Mouse (Mus musculus): Measurements from ENCODE around the gene Msantd3. TPM values are rescaled to one million over a fixed set of nuclear protein-coding genes. Genes with fewer than 3 reads are reported as not detected.
A peak's percentile ranks its signal among the peaks of the same experiment; 100 is the strongest.

Gene Msantd3
- polyA plus RNA-seq, 1 experiment, result 4.6 TPM

GRCm38 (mm10) chr4:48554132-48554531 is 14.4 kb downstream of the Msantd3 start:
- TF ChIP-seq CTCF (conservative IDR thresholded peaks at IDR 0.05; ENCODE audit: insufficient read depth, insufficient read length, low read depth, low read length) (no peak), POLR2A (IDR thresholded peaks at IDR 0.05; ENCODE audit: low read depth, low read length) (no peak)
- H3K36me3 ChIP-seq (ENCODE audit: control insufficient read depth, insufficient read depth, low read length), result no peaks in the 10 kb centered on the region
- 71% methylated on average over 7 of the region's 7 CpGs for WGBS
- H3K27ac ChIP-seq (ENCODE audit: insufficient read depth, low read depth, low read length), result no peak overlapping the region
- no peaks in the 10 kb centered on the region for H3K4me1 ChIP-seq (ENCODE audit: control insufficient read depth, insufficient read depth, low read length)
- DNase-seq, result no peak
- H3K4me3 ChIP-seq (ENCODE audit: insufficient read depth, low read depth, low read length), result no peak overlapping the region
- no peaks in the 10 kb centered on the region for H3K27me3 ChIP-seq (replicated peaks; ENCODE audit: control insufficient read depth, insufficient read depth, low read length)

DNA sequence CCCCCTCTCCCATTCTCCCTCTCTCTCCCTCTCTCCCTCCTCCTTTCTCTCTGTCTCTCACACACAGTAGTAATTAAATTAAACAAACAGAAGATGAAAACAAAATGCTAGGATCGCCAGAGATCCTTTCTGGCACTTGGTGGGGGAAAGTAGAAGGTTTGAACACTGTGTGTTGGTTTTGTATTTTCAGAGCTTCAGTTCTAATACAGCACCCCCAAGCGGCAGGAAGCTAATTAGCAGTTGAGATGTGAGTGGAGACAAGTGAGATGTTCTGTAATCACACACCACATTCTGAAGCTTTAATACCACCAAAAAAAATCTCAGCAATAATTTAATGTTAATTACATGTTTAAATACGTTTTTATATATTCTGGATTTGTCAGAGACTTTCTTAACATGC is 16.0 kb downstream of the Msantd3 start:
- no peaks in the 10 kb centered on the region for H3K36me3 ChIP-seq (ENCODE audit: control insufficient read depth, insufficient read depth, low read length)

DNA sequence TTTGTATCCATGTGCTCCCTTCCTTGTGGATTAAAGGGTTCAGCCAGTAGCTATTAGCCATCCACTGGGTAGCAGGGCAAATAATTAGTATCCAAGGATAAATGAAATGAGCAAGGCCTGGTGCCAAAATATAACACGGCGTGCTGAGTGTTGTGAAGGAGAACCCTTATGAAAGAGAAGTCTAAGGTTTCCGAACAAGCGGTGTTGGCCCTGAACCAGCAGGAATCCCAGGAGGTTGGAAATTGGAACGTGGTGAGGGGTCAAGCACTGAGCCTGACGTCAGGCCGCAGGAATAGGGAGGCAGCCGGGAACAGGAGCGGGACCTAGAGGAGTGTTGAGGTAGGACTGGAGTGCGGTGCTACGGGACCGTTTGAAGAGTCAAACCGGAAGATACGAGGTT is 19.9 kb downstream of the Msantd3 start:
- no peaks in the 10 kb centered on the region for H3K36me3 ChIP-seq (ENCODE audit: control insufficient read depth, insufficient read depth, low read length)
- 75% methylated on average over 14 of the region's 14 CpGs for WGBS
- no peaks in the 10 kb centered on the region for H3K4me1 ChIP-seq (ENCODE audit: control insufficient read depth, insufficient read depth, low read length)
- no peak overlapping the region for H3K27ac ChIP-seq (ENCODE audit: insufficient read depth, low read depth, low read length)
- no peak overlapping the region for H3K4me3 ChIP-seq (ENCODE audit: insufficient read depth, low read depth, low read length)
- H3K27me3 ChIP-seq (replicated peaks; ENCODE audit: control insufficient read depth, insufficient read depth, low read length), result no peaks in the 10 kb centered on the region
- no peak for DNase-seq
- TF ChIP-seq POLR2A (IDR thresholded peaks at IDR 0.05; ENCODE audit: low read depth, low read length), result no peak
- no peak for TF ChIP-seq CTCF (conservative IDR thresholded peaks at IDR 0.05; ENCODE audit: insufficient read depth, insufficient read length, low read depth, low read length)

More for the DNA sequence above, 16.0 kb downstream of the Msantd3 start:
- no peaks in the 10 kb centered on the region for H3K4me1 ChIP-seq (ENCODE audit: control insufficient read depth, insufficient read depth, low read length)
- DNase-seq, result peak; percentile 54
- H3K27me3 ChIP-seq (replicated peaks; ENCODE audit: control insufficient read depth, insufficient read depth, low read length), result no peaks in the 10 kb centered on the region
- TF ChIP-seq CTCF (conservative IDR thresholded peaks at IDR 0.05; ENCODE audit: insufficient read depth, insufficient read length, low read depth, low read length) (0 out of 2 replicates have a peak, but pooled peaks have one; percentile 7), POLR2A (IDR thresholded peaks at IDR 0.05; ENCODE audit: low read depth, low read length) (no peak)
- no peak overlapping the region for H3K4me3 ChIP-seq (ENCODE audit: insufficient read depth, low read depth, low read length)
- H3K27ac ChIP-seq (ENCODE audit: insufficient read depth, low read depth, low read length), result no peak overlapping the region
- 22% methylated on average over 3 of the region's 3 CpGs for WGBS

DNA sequence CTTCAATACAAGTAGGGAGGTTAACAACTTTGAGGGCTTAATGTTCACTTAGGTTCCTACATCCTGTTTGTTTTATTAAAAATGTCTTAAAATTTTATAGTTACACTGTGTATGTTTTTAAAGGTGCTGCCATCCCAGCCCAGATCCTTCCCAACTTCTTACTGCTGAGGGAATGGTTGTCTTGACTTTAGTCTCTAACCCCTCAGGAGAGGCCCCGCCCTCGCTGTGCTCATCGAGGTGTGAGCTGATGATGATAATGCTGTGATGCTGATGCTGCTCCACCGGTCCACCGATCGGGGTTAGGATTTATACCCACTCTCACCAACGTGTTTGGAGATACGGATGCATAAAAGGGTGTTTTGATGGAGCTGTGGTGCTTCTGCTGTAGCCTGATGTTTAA is 22.1 kb downstream of the Msantd3 start:
- TF ChIP-seq CTCF (conservative IDR thresholded peaks at IDR 0.05; ENCODE audit: insufficient read depth, insufficient read length, low read depth, low read length), result no peak
- TF ChIP-seq POLR2A (IDR thresholded peaks at IDR 0.05; ENCODE audit: low read depth, low read length), result no peak
- H3K4me3 ChIP-seq (ENCODE audit: insufficient read depth, low read depth, low read length), result no peak overlapping the region
- H3K27ac ChIP-seq (ENCODE audit: insufficient read depth, low read depth, low read length), result no peak overlapping the region
- WGBS, result 78% methylated on average over 8 of the region's 8 CpGs
- no peak for DNase-seq
- no peaks in the 10 kb centered on the region for H3K36me3 ChIP-seq (ENCODE audit: control insufficient read depth, insufficient read depth, low read length)
- H3K27me3 ChIP-seq (replicated peaks; ENCODE audit: control insufficient read depth, insufficient read depth, low read length), result no peaks in the 10 kb centered on the region
- no peaks in the 10 kb centered on the region for H3K4me1 ChIP-seq (ENCODE audit: control insufficient read depth, insufficient read depth, low read length)

DNA sequence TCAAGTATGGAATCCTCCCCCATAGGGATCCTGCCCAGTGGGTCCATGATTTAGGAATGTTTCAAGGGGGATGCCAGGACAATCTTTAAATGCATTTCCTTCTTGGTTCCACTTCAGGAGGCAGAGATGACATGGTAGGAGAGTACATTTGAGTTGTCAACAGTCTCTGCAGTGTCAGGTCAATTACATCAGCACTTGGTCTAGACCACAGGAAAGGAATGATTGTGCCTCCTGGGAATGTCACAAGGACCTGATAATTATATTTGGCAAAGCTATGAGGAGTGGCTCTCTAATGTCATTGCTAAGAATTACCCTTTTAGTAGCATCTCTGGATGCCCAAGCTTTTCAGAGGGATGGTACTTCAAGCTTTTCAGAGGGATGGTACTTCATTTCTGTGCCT is 25.2 kb downstream of the Msantd3 start:
- no peak for DNase-seq
- H3K36me3 ChIP-seq (ENCODE audit: control insufficient read depth, insufficient read depth, low read length), result no peaks in the 10 kb centered on the region
- no peaks in the 10 kb centered on the region for H3K27me3 ChIP-seq (replicated peaks; ENCODE audit: control insufficient read depth, insufficient read depth, low read length)
- TF ChIP-seq CTCF (conservative IDR thresholded peaks at IDR 0.05; ENCODE audit: insufficient read depth, insufficient read length, low read depth, low read length), result no peak
- no peak for TF ChIP-seq POLR2A (IDR thresholded peaks at IDR 0.05; ENCODE audit: low read depth, low read length)
- H3K4me1 ChIP-seq (ENCODE audit: control insufficient read depth, insufficient read depth, low read length), result no peaks in the 10 kb centered on the region
- no peak overlapping the region for H3K4me3 ChIP-seq (ENCODE audit: insufficient read depth, low read depth, low read length)
- H3K27ac ChIP-seq (ENCODE audit: insufficient read depth, low read depth, low read length), result no peak overlapping the region

DNA sequence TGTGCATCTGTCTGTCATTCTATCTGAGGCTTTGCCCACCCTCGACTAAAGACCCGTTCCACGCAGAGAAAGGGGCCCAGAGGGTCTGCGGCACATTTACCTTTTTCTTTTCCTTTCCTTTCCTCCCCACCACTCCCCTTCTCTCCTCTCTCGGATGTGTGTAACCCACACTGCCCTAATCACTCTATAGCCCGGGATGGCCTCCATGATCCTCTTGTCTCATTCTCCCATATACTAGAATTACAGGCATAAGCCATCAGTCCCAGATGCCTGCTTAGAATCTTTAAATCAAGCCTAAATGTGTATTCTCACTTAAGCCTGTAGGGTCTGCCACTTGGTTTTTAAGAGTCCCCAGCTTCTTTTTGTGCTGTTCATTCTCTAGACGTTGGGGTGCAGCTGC is 36.6 kb downstream of the Msantd3 start:
- WGBS, result 89% methylated on average over 7 of the region's 7 CpGs
- Histone ChIP-seq H3K4me1 (ENCODE audit: control insufficient read depth, insufficient read depth, low read length) (no peaks in the 10 kb centered on the region), H3K36me3 (ENCODE audit: control insufficient read depth, insufficient read depth, low read length) (no peaks in the 10 kb centered on the region), H3K4me3 (ENCODE audit: insufficient read depth, low read depth, low read length) (no peak overlapping the region), H3K27me3 (replicated peaks; ENCODE audit: control insufficient read depth, insufficient read depth, low read length) (no peaks in the 10 kb centered on the region), H3K27ac (ENCODE audit: insufficient read depth, low read depth, low read length) (no peak overlapping the region)
- no peak for DNase-seq
- TF ChIP-seq CTCF (conservative IDR thresholded peaks at IDR 0.05; ENCODE audit: insufficient read depth, insufficient read length, low read depth, low read length) (no peak), POLR2A (IDR thresholded peaks at IDR 0.05; ENCODE audit: low read depth, low read length) (no peak)

DNA sequence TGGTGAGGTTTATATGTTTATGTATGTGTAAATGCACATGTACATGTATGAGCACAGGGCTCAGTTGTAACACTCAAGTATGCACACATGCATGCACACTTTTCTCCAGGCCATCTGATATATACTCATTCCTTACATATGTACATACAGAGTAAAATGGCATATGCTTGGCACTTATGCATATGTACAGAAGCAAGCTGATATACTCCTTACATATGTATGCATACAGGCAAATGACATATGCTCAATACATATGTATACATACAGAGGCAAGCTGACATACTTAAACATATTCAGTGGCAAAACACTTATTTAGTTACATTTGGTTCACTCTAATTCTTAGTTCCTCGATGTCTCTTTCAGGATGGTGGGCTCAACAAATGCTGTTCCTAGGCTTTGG is 38.1 kb downstream of the Msantd3 start:
- no peak for TF ChIP-seq CTCF (conservative IDR thresholded peaks at IDR 0.05; ENCODE audit: insufficient read depth, insufficient read length, low read depth, low read length)
- TF ChIP-seq POLR2A (IDR thresholded peaks at IDR 0.05; ENCODE audit: low read depth, low read length), result no peak
- H3K27me3 ChIP-seq (replicated peaks; ENCODE audit: control insufficient read depth, insufficient read depth, low read length), result no peaks in the 10 kb centered on the region
- H3K4me3 ChIP-seq (ENCODE audit: insufficient read depth, low read depth, low read length), result no peak overlapping the region
- H3K27ac ChIP-seq (ENCODE audit: insufficient read depth, low read depth, low read length), result no peak overlapping the region
- DNase-seq, result no peak
- no peaks in the 10 kb centered on the region for H3K4me1 ChIP-seq (ENCODE audit: control insufficient read depth, insufficient read depth, low read length)
- 91% methylated on average over 1 of the region's 1 CpGs for WGBS
- no peaks in the 10 kb centered on the region for H3K36me3 ChIP-seq (ENCODE audit: control insufficient read depth, insufficient read depth, low read length)

GRCm38 (mm10) chr4:48578399-48578798 is 38.7 kb downstream of the Msantd3 start:
- no peaks in the 10 kb centered on the region for H3K4me1 ChIP-seq (ENCODE audit: control insufficient read depth, insufficient read depth, low read length)
- H3K4me3 ChIP-seq (ENCODE audit: insufficient read depth, low read depth, low read length), result no peak overlapping the region
- H3K36me3 ChIP-seq (ENCODE audit: control insufficient read depth, insufficient read depth, low read length), result no peaks in the 10 kb centered on the region
- H3K27me3 ChIP-seq (replicated peaks; ENCODE audit: control insufficient read depth, insufficient read depth, low read length), result no peaks in the 10 kb centered on the region
- peak; percentile 2 for DNase-seq
- WGBS, result 49% methylated on average over 4 of the region's 4 CpGs
- TF ChIP-seq CTCF (conservative IDR thresholded peaks at IDR 0.05; ENCODE audit: insufficient read depth, insufficient read length, low read depth, low read length), result no peak
- TF ChIP-seq POLR2A (IDR thresholded peaks at IDR 0.05; ENCODE audit: low read depth, low read length), result no peak
- H3K27ac ChIP-seq (ENCODE audit: insufficient read depth, low read depth, low read length), result no peak overlapping the region

Data from kidney, adult 2 months (tissue).